Mouse (Mus musculus) lung, embryonic 14.5 days (tissue): Measurements from ENCODE around the gene Mapk3. TPM values are rescaled to one million over a fixed set of nuclear protein-coding genes. Genes with fewer than 3 reads are reported as not detected.
A peak's percentile ranks its signal among the peaks of the same experiment; 100 is the strongest.

ENCODE experiments used
- ATAC-seq: fragments of 200-750 bp; cut with Nextera tagmentation; 2 replicates; pipeline ENCODE4 v1.8.0; 2017; ENCODE audit warnings: mild to moderate bottlenecking, moderate TSS enrichment, moderate library complexity; ENCODE audit not compliant: insufficient read depth
- DNase-seq: peaks from one replicate; pipeline ENCODE4 v3.0.0-alpha.2; 2015
- H3K27ac ChIP-seq: fragments of 300-500 bp; sonication (generic); 2 replicates; pipeline ENCODE4 v1.5.1; 2014; ENCODE audit warnings: low read depth, mild to moderate bottlenecking, moderate library complexity
- H3K27me3 ChIP-seq: fragments of 300-500 bp; sonication (generic); 2 replicates; pipeline ENCODE4 v1.6.1; 2014; ENCODE audit warnings: low read length, control low read depth; ENCODE audit not compliant: insufficient read depth
- H3K36me3 ChIP-seq: fragments of 300-500 bp; sonication (generic); 2 replicates; pipeline ENCODE4 v1.6.1; 2014; ENCODE audit warnings: control low read depth; ENCODE audit not compliant: insufficient read depth
- H3K4me1 ChIP-seq: fragments of 300-500 bp; sonication (generic); 2 replicates; pipeline ENCODE4 v1.6.1; 2014; ENCODE audit warnings: antibody characterized with exemption, control low read depth; ENCODE audit not compliant: insufficient read depth
- H3K4me2 ChIP-seq: fragments of 300-500 bp; sonication (generic); 2 replicates; pipeline ENCODE4 v1.6.1; 2014; ENCODE audit warnings: mild to moderate bottlenecking
- H3K4me3 ChIP-seq: fragments of 300-500 bp; sonication (generic); 2 replicates; pipeline ENCODE4 v1.5.1; 2014; ENCODE audit warnings: low read depth, low read length
- H3K9ac ChIP-seq: fragments of 300-500 bp; sonication (generic); 2 replicates; pipeline ENCODE4 v1.6.1; 2014
- H3K9me3 ChIP-seq: fragments of 300-500 bp; sonication (generic); 2 replicates; pipeline ENCODE4 v1.6.1; 2016; ENCODE audit warnings: low read depth, low read length, control low read depth
- CTCF ChIP-seq: IDR thresholded peaks from 2 replicates; pipeline ENCODE4 v1.5.1; 2016; ENCODE audit warnings: antibody characterized with exemption, low read depth
- WGBS: fragments of 180-500 bp; shearing (Covaris S2); extraction: QIAGEN DNeasy Blood & Tissue Kit; methylation state at CpG from one replicate; pipeline ENCODE4 v1.1.7; 2014; 5-methylcytosine and 5-hydroxymethylcytosine counted together
- polyA plus RNA-seq: library from polyadenylated mRNA; unstranded; fragments of >200 nt; fragmentation: Nextera tagmentation; extraction: Ambion mirVana; gene quantifications from 2 replicates; pipeline ENCODE4 v1.2.1, GENCODE M21; 2014

Mapk3 gene
- polyA plus RNA-seq, 1 experiment from 2014 or later, result 117 TPM

- no peak within 1 kb of the TSS for H3K4me2 ChIP-seq
- no peaks in the 10 kb centered on the region for H3K9me3 ChIP-seq
- H3K27me3 ChIP-seq, result no peaks in the 10 kb centered on the region
- H3K27ac ChIP-seq, result no peak within 1 kb of the TSS
- no peak for ATAC-seq
- WGBS, result 87% methylated on average over 16 of the region's 16 CpGs
- H3K4me1 ChIP-seq, result peaks cover 8% of the 10 kb centered on the region
- H3K36me3 ChIP-seq, result peaks cover 98% of the 10 kb centered on the region
- no peak within 1 kb of the TSS for H3K4me3 ChIP-seq
- H3K9ac ChIP-seq, result no peak within 1 kb of the TSS
- DNase-seq, result no peak
- no peak for TF ChIP-seq CTCF
These were observed 6.8 kb downstream of the Mapk3 start, which contains the start of gene Gdpd3 for GRCm38 (mm10) chr7:126766201-126766600. TSS of gene Gdpd3 (plus strand) at chr7:126766334.

DNA sequence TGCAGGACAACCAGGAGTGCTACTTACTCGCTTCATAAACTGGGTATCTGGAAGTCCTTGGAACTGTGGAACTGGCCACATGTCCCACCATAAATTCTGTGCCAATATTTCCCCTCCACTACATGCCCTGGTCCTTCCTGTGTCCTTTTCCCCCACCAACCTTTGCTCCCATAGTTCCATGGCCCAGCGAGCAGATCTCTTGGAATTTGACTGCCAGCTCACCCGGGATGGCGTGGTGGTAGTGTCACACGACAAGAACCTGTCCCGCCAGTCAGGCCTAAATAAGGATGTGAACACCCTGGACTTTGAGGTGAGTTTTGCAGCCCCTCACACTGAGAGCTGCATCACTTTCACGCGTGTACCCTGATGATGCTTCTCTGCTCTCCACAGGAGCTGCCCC is 7.6 kb downstream of the Mapk3 start:
- Histone ChIP-seq H3K9ac (no peak overlapping the region), H3K36me3 (peaks cover 98% of the 10 kb centered on the region), H3K4me2 (no peak overlapping the region), H3K4me3 (no peak overlapping the region), H3K27me3 (no peaks in the 10 kb centered on the region), H3K27ac (no peak overlapping the region), H3K9me3 (no peaks in the 10 kb centered on the region), H3K4me1 (no peaks in the 10 kb centered on the region)
- 90% methylated on average over 8 of the region's 8 CpGs for WGBS
- no peak for TF ChIP-seq CTCF
- DNase-seq, result no peak
- no peak for ATAC-seq

DNA sequence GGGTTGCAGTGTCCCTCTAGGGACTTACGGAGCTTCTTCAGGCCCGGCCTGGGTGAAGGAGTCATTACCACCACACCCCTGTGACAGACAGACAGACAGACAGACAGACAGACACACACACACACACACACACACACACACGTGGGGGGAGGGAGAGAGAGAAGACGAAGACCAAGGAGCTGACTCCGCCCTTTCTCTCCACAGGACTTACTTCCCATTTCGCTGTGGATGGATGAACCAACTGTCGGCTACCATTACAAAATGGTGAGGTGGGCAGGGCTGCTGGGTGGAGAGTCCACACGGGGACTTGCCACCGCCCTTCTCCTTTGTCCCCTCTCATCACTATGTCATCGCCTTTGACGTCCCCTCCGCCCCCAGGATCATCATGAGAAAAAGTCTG is 11.4 kb downstream of the Mapk3 start:
- DNase-seq (no peak), ATAC-seq (no peak)
- TF ChIP-seq CTCF, result no peak
- H3K4me3 ChIP-seq, result no peak overlapping the region
- 83% methylated on average over 12 of the region's 12 CpGs for WGBS
- no peaks in the 10 kb centered on the region for H3K9me3 ChIP-seq
- H3K4me2 ChIP-seq, result no peak overlapping the region
- H3K27ac ChIP-seq, result no peak overlapping the region
- peaks cover 83% of the 10 kb centered on the region for H3K36me3 ChIP-seq
- 0 out of 2 replicates have a peak, but pooled peaks cover under 1% of the 10 kb centered on the region for H3K4me1 ChIP-seq
- H3K27me3 ChIP-seq, result no peaks in the 10 kb centered on the region
- H3K9ac ChIP-seq, result no peak overlapping the region

- H3K36me3 ChIP-seq, result peaks cover 58% of the 10 kb centered on the region
- TF ChIP-seq CTCF, result no peak
- H3K9ac ChIP-seq, result no peak overlapping the region
- no peaks in the 10 kb centered on the region for H3K27me3 ChIP-seq
- H3K4me1 ChIP-seq, result 0 out of 2 replicates have a peak, but pooled peaks cover 13% of the 10 kb centered on the region
- no peak overlapping the region for H3K4me3 ChIP-seq
- ATAC-seq (no peak), DNase-seq (no peak)
- 69% methylated on average over 2 of the region's 2 CpGs for WGBS
- no peak overlapping the region for H3K4me2 ChIP-seq
- H3K27ac ChIP-seq, result no peak overlapping the region
- no peaks in the 10 kb centered on the region for H3K9me3 ChIP-seq
These were observed 13.9 kb downstream of the Mapk3 start for GRCm38 (mm10) chr7:126773351-126773750.

- no peak overlapping the region for H3K27ac ChIP-seq
- H3K27me3 ChIP-seq, result no peaks in the 10 kb centered on the region
- H3K4me3 ChIP-seq, result no peak overlapping the region
- H3K36me3 ChIP-seq, result peaks cover 51% of the 10 kb centered on the region
- DNase-seq (no peak), ATAC-seq (no peak)
- H3K9ac ChIP-seq, result no peak overlapping the region
- no peak overlapping the region for H3K4me2 ChIP-seq
- H3K4me1 ChIP-seq, result 0 out of 2 replicates have a peak, but pooled peaks cover 13% of the 10 kb centered on the region
- TF ChIP-seq CTCF, result no peak
- 71% methylated on average over 2 of the region's 2 CpGs for WGBS
- no peaks in the 10 kb centered on the region for H3K9me3 ChIP-seq
These were observed 15.1 kb downstream of the Mapk3 start for GRCm38 (mm10) chr7:126774463-126774862.

- Histone ChIP-seq H3K27ac (no peak overlapping the region; the same call in 1 of the 2 replicates), H3K4me2 (peak overlapping the region; percentile 87; the same call in 1 of the 2 replicates), H3K9ac (peak overlapping the region; percentile 86; the same call in 1 of the 2 replicates), H3K9me3 (no peaks in the 10 kb centered on the region), H3K4me3 (no peak overlapping the region), H3K4me1 (0 out of 2 replicates have a peak, but pooled peaks cover 21% of the 10 kb centered on the region), H3K36me3 (peaks cover 42% of the 10 kb centered on the region), H3K27me3 (no peaks in the 10 kb centered on the region)
- ATAC-seq (no peak), DNase-seq (no peak)
- TF ChIP-seq CTCF, result no peak
- 77% methylated on average over 10 of the region's 10 CpGs for WGBS
These were observed 16.0 kb downstream of the Mapk3 start for GRCm38 (mm10) chr7:126775185-126775977.

- H3K36me3 ChIP-seq, result peaks cover 37% of the 10 kb centered on the region
- DNase-seq, result no peak
- 0 out of 2 replicates have a peak, but pooled peaks cover 22% of the 10 kb centered on the region for H3K4me1 ChIP-seq
- H3K27ac ChIP-seq, result peak overlapping the region; percentile 72; the same call in 1 of the 2 replicates
- H3K4me2 ChIP-seq, result peak overlapping the region; percentile 87
- ATAC-seq, result no peak
- H3K9ac ChIP-seq, result peak overlapping the region; percentile 86; the same call in 1 of the 2 replicates
- H3K27me3 ChIP-seq, result no peaks in the 10 kb centered on the region
- no peak for TF ChIP-seq CTCF
- 56% methylated on average over 3 of the region's 3 CpGs for WGBS
- no peaks in the 10 kb centered on the region for H3K9me3 ChIP-seq
- peak overlapping the region; percentile 73 for H3K4me3 ChIP-seq
These were observed 16.5 kb downstream of the Mapk3 start for GRCm38 (mm10) chr7:126775978-126776234.
